Mouse (Mus musculus) monocyte, adult 5-6 weeks (primary cell): ENCODE results near the gene Syn3. TPM values are rescaled to one million over a fixed set of nuclear protein-coding genes. Genes with fewer than 3 reads are reported as not detected.

Experiments used
- ATAC-seq: fragments of 153-309, 156-312 bp; replicated peaks from 2 replicates; pipeline ENCODE4 v1.8.0; 2017; ENCODE audit warnings: mild to moderate bottlenecking; ENCODE audit not compliant: low TSS enrichment, insufficient number of reproducible peaks, severe bottlenecking, poor library complexity, low FRiP score
- total RNA-seq: library from RNA; stranded (forward); fragments of 200-1000, 200-491, 200-594 nt; gene quantifications from 3 replicates; pipeline ENCODE4 v1.2.3, GENCODE M21; 2017

Syn3 gene
- total RNA-seq, 1 experiment from 2014 or later = not detected

- no peak for ATAC-seq
Measured at GRCm38 (mm10) chr10:86275585-86275984, 223.1 kb downstream of the Syn3 start.

- ATAC-seq = no peak
Measured at GRCm38 (mm10) chr10:86273410-86274191, 225.1 kb downstream of the Syn3 start.

- ATAC-seq = no peak
Measured at GRCm38 (mm10) chr10:86272826-86273225, 225.9 kb downstream of the Syn3 start.

DNA sequence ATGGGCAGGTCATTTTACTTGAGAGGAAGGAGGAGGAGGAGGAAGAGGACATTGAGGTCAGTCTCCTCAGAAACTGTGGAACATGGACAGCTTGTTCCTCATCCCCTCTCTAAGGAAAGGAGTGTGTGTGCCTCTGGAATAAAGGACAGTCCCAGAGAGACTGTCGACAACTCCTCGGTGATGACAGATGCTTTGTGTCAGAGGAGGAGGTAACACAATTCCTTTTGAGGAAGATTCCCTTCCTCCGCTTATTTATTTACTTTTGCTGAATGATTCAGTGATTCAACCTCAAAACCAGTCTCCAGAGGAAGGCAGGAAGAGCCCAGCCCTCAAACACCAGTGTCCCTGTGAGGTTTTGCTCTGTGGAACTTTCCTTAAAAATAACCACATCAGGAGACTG, 228.4 kb downstream of the Syn3 start:
- no peak for ATAC-seq

- no peak for ATAC-seq
Measured at GRCm38 (mm10) chr10:86264618-86265017, 234.1 kb downstream of the Syn3 start.

DNA sequence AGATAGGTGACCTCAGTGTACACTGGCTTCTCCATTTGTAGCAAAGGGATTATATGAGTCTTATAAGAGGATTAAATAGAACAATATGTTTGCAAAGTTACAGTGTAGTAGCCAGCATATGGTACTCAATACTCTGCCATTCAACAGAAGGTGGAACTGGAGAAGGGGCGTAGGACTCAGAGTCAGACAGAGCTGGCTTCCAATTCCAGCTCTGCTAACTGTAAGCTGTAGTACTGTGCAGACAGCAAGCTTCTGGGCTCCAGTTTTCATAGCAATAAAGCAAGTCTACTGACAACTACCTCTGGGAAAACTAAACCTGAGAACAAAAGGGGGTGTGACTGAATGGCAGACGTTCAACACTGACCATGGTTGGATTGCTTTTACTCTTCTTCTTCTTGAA, 237.0 kb downstream of the Syn3 start:
- no peak for ATAC-seq

- no peak for ATAC-seq
Measured at GRCm38 (mm10) chr10:86258992-86259391, 239.7 kb downstream of the Syn3 start.

GRCm38 (mm10) chr10:86258046-86258445, 240.7 kb downstream of the Syn3 start:
- ATAC-seq = no peak

DNA sequence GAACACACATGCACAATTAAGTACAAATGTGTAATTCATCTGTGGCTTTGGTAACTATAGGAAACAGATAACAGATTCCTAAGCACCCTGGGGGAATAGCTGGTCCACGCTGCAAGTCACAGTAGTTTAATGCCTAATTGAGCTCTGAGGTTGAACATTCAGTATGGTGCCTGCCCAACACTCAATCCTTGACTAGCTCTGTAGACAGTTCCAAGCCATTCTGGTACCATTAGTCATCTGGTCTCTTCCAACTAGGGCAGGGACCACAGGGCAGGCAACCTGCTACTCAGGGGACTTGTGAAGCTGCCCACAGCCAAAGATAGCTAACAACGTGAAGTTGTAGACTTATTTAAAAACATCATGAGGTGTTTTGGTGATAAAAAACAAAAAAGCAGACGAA, 241.7 kb downstream of the Syn3 start:
- ATAC-seq = no peak

DNA sequence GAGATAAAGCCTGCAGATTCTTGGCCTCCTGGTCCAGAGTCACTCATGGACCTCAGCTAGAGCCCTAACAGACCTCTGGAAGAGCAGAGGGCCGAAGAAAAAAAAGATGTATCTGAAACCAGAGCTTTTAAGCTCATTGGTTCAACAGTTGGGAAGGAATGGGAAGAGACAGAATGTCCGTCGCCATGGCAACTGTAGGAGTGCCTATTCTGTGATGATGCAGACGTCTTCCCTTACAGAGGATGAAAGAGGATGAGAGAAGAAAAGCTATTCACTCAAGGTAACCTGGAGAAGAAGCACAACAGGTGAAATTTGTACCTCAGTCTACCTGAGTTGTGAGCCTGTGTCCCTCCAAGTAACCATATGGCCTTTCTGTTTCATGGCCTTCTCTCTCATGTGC, 242.5 kb downstream of the Syn3 start:
- ATAC-seq = no peak

DNA sequence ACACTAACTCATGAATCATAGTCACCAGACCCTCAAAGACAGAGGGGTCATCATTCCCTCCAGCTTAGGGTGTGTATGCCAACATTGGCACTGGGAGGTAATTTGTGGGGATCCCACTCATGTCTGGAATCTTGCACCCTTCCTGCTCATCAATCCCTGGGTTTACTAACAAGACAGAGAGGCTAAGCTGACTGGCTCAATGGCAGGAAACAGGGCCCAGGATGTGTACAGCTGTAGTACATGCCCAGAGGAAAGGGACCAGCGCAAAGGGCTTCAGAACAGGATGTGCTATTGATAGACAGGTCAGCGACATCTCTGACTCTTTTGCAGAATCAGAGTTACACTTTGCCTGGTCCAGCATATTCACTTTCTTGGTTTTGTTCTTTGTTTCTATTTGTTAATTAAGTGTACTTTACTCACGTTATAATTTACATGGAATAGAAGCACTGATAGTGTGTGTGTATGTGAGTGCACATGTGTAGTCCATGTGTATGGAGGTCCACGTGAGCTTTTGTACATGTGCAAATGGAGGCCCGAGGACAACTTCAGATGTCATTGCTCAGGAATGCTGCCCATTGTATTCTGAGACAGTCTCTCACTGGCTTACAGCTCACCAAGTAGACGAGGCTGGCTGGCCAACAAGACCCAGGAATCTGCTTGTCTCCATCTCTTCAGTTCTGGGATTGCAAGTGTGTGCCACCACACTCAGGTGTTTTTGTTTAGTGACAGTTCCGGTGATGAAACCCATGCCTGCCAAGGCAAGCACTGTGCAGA, 248.4 kb downstream of the Syn3 start:
- no peak for ATAC-seq

DNA sequence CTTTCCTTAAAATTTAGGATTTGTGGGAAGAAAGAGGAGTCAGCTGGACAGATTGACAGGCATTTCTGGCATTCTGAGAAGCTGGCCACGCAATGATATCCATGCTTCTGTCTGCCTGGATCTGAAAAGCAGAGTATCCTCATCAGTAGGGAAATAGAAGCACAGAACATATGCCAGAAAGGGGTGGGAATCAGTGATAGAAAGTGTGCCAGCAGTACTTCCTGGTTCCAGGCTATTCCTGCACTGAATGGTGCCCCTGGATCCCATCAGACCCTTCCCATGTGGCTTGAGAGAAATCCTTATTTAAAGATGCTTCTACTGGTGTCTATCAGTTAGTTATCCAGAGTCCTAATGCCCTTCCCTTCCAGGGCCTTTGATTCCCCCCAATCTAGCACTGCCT, 249.4 kb downstream of the Syn3 start:
- no peak for ATAC-seq

DNA sequence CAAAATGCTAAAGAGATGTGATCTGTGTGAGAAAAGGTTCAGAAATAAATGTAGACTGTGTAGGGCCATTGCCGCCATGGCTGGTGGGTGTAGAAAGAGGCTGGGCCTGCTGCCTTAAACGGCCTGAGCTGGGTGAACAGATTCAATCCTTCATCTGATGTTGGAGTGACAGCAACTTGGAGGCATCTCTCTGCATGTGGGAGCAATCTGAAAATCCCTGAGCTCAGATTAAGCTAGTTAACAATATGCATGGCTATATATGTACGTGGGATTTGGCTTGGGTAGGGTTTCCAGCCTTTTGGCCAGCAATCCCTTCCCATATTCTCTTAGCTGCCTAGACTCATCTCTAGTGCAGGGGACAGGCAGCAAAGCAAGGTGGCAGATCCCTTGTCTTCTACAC, 249.9 kb downstream of the Syn3 start:
- no peak for ATAC-seq

DNA sequence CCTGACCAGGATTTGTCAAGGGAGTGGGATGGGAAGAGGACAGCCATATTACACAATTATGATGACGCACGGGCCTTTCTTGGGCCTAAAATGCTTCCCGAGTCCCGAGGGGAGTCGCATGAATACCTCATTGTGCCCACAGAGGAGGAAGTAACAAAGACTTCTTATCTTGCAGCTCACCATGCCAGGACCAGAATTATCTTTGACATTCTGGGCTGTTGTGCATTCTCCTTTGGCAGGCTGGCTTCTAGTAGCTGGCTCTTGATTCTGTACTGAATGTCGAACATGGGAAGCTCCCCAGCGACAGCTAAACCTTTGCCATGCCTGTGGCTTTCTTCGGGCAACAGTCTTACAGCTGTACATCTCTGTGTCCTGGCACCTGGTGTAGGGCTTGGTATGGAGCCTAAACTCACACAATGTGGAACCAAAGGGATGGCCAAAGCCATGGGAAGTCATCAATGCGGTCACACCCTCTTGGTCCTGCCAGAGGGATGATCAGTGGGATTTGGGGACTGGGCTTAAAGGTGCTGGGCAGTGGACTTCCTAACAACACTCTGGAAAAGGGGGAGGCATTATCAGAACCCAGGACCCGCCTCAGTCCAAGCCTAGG, 250.5 kb downstream of the Syn3 start:
- ATAC-seq = no peak

- ATAC-seq = no peak
Measured at GRCm38 (mm10) chr10:86245396-86245795, 253.3 kb downstream of the Syn3 start.

GRCm38 (mm10) chr10:86243525-86243924, 255.2 kb downstream of the Syn3 start:
- ATAC-seq = no peak

- no peak for ATAC-seq
Measured at GRCm38 (mm10) chr10:86242721-86243120, 256.0 kb downstream of the Syn3 start.

GRCm38 (mm10) chr10:86230006-86230405, 268.7 kb downstream of the Syn3 start:
- no peak for ATAC-seq

DNA sequence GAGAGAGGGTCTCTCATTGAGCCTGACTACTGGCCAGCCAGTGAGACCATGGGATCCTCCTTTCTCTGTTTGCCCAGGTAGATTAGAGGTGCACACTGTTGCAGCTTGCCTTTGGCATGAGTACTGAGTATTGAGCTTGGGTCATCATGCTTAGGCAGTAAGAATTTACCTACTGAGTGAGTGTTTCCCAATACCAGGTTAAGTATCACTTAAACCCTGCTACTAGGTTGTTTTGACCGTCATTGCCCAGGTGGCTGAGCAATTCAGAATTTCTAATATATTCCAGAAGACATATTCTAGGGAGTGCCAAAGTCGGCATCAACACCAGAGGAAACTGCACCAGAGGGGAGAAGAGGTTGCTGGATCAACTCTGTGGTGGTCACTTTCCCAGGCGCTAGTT, 273.2 kb downstream of the Syn3 start:
- no peak for ATAC-seq

GRCm38 (mm10) chr10:86218984-86219383, 279.7 kb downstream of the Syn3 start:
- no peak for ATAC-seq
